Mouse (Mus musculus) kidney, adult 9 months (tissue): Measurements from ENCODE around the gene Dus1l.
"Not testable (repeated sequence)": the region's sequence is repeated elsewhere in the genome, so short reads cannot be mapped to it uniquely, and the experiment has no call there.

ENCODE experiments used
- DNase-seq: peaks from one replicate; pipeline ENCODE4 v3.0.0; 2022

Gene Dus1l

GRCm38 (mm10) chr11:120795756-120796613 lies at the start of gene Dus1l:
Gene Dus1l (minus strand): TSS chr11:120796403.
- DNase-seq = peak; percentile 97

- DNase-seq = no peak
Observed at GRCm38 (mm10) chr11:120844329-120844728, 48.1 kb upstream of the Dus1l start.

GRCm38 (mm10) chr11:120833555-120834280 lies 37.5 kb upstream of the Dus1l start:
- DNase-seq = no peak

GRCm38 (mm10) chr11:120832962-120833361 lies 36.8 kb upstream of the Dus1l start:
- DNase-seq = not testable (repeated sequence)

GRCm38 (mm10) chr11:120831659-120832440 lies 35.6 kb upstream of the Dus1l start:
- DNase-seq = no peak

- DNase-seq = peak; percentile 64
Observed at GRCm38 (mm10) chr11:120830686-120831085, 34.5 kb upstream of the Dus1l start.

- DNase-seq = no peak
Observed at GRCm38 (mm10) chr11:120829757-120830532, 33.7 kb upstream of the Dus1l start.

GRCm38 (mm10) chr11:120828416-120828815 lies 32.2 kb upstream of the Dus1l start:
- DNase-seq = no peak

- DNase-seq = no peak
Observed at GRCm38 (mm10) chr11:120826016-120826953, 30.1 kb upstream of the Dus1l start.

- DNase-seq = no peak
Observed at GRCm38 (mm10) chr11:120825289-120825863, 29.2 kb upstream of the Dus1l start.

- no peak for DNase-seq
Observed at GRCm38 (mm10) chr11:120824787-120825288, 28.6 kb upstream of the Dus1l start.

- DNase-seq = peak; percentile 94
Observed at GRCm38 (mm10) chr11:120823956-120824786, 28.0 kb upstream of the Dus1l start, which contains the start of gene Fasn. Gene Fasn (minus strand): TSS chr11:120824547.

- DNase-seq = no peak
Observed at GRCm38 (mm10) chr11:120823551-120823947, 27.3 kb upstream of the Dus1l start.

GRCm38 (mm10) chr11:120822831-120823550 lies 26.8 kb upstream of the Dus1l start:
- peak; percentile 32 for DNase-seq

- DNase-seq = no peak
Observed at GRCm38 (mm10) chr11:120822321-120822720, 26.1 kb upstream of the Dus1l start.

- no peak for DNase-seq
Observed at GRCm38 (mm10) chr11:120821076-120821922, 25.1 kb upstream of the Dus1l start.

- no peak for DNase-seq
Observed at GRCm38 (mm10) chr11:120820546-120820945, 24.3 kb upstream of the Dus1l start.

- no peak for DNase-seq
Observed at GRCm38 (mm10) chr11:120819556-120819955, 23.4 kb upstream of the Dus1l start.
